Mouse (Mus musculus) intestine, embryonic 15.5 days (tissue): ENCODE data around the gene Ing1. TPM values are rescaled to one million over a fixed set of nuclear protein-coding genes. Genes with fewer than 3 reads are reported as not detected.

ENCODE experiments used
- ATAC-seq: fragments of 200-750 bp; cut with Nextera tagmentation; 2 replicates; pipeline ENCODE4 v1.8.0; 2017; ENCODE audit warnings: moderate TSS enrichment, moderate library complexity
- H3K27ac ChIP-seq: fragments of 300-500 bp; sonication (generic); 2 replicates; pipeline ENCODE4 v1.5.1; 2015; ENCODE audit warnings: mild to moderate bottlenecking, inconsistent platforms
- H3K27me3 ChIP-seq: fragments of 300-500 bp; sonication (generic); replicated peaks from 2 replicates; pipeline ENCODE4 v1.6.1; 2015; ENCODE audit warnings: inconsistent platforms
- H3K36me3 ChIP-seq: fragments of 300-500 bp; sonication (generic); 2 replicates; pipeline ENCODE4 v1.6.1; 2015; ENCODE audit warnings: inconsistent platforms
- H3K4me1 ChIP-seq: fragments of 300-500 bp; sonication (generic); replicated peaks from 2 replicates; pipeline ENCODE4 v1.6.1; 2015; ENCODE audit warnings: inconsistent platforms
- H3K4me2 ChIP-seq: fragments of 300-500 bp; sonication (generic); replicated peaks from 2 replicates; pipeline ENCODE4 v1.6.1; 2015; ENCODE audit warnings: mild to moderate bottlenecking, inconsistent platforms
- H3K4me3 ChIP-seq: fragments of 300-500 bp; sonication (generic); replicated peaks from 2 replicates; pipeline ENCODE4 v1.5.1; 2015; ENCODE audit warnings: inconsistent platforms
- H3K9ac ChIP-seq: fragments of 300-500 bp; sonication (generic); 2 replicates; pipeline ENCODE4 v1.6.1; 2015; ENCODE audit warnings: inconsistent platforms
- H3K9me3 ChIP-seq: fragments of 300-500 bp; sonication (generic); 2 replicates; pipeline ENCODE4 v1.6.1; 2016; ENCODE audit warnings: inconsistent platforms
- WGBS: fragments of 180-500 bp; shearing (Covaris S2); methylation state at CpG from one replicate; pipeline ENCODE4 v1.1.7; 2015; 5-methylcytosine and 5-hydroxymethylcytosine counted together
- polyA plus RNA-seq: library from polyadenylated mRNA; unstranded; fragments of >200 nt; fragmentation: Nextera tagmentation; extraction: Ambion mirVana; gene quantifications from 2 replicates; pipeline ENCODE4 v1.2.1, GENCODE M21; 2015

Ing1 gene
- polyA plus RNA-seq, 1 experiment from 2014 or later: 34.2 TPM

DNA sequence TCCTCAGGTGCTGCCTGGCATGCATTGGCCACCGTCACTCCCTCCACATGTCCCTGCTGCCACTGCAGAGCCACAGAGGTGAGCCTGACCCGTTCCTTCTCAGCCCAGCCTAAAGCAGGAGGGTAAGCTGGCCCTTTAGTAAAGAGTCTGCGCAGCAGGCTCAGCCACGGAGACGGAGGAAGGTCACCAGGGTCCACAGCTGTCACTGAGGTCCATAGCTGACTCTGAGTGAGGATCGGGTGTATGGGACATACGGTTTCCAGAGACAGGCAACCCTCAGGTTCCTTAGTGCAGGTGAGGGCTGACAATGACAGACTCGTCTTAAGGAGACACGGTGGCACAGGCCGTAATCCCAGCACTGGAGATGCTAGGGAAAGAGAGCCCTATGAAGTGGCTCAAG lies 16.6 kb downstream of the Ing1 start:
- Histone ChIP-seq H3K4me1 (peaks cover 12% of the 10 kb centered on the region), H3K9me3 (no peaks in the 10 kb centered on the region), H3K9ac (no peak overlapping the region), H3K27me3 (no peaks in the 10 kb centered on the region), H3K4me3 (no peak overlapping the region), H3K4me2 (no peak overlapping the region), H3K36me3 (peaks cover 2% of the 10 kb centered on the region), H3K27ac (no peak overlapping the region)
- ATAC-seq: no peak
- 89% methylated on average over 10 of the region's 10 CpGs for WGBS

DNA sequence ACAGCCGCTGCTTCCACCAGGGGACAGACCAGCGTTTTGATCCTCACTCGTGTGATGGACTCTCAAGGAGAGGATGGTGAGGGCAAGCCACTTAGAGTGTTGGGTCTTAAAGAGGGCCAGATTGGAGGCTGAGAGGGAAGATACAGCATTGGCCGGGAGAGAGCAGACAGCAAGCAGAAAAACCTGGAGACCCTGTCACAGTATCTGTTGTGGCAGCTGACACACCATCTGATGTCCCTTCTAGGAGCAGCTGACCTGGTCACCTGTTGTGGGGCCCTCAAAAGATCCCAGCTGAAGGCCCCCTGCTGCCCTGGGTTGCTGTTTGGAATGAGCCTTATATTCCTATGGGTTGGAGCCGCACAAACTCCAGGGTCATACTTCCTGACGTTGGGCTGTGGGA lies 17.1 kb downstream of the Ing1 start:
- Histone ChIP-seq H3K9ac (no peak overlapping the region), H3K4me1 (peaks cover 12% of the 10 kb centered on the region), H3K4me3 (no peak overlapping the region), H3K27ac (no peak overlapping the region), H3K27me3 (no peaks in the 10 kb centered on the region), H3K9me3 (no peaks in the 10 kb centered on the region), H3K4me2 (no peak overlapping the region), H3K36me3 (no peaks in the 10 kb centered on the region)
- 76% methylated on average over 6 of the region's 6 CpGs for WGBS
- no peak for ATAC-seq

DNA sequence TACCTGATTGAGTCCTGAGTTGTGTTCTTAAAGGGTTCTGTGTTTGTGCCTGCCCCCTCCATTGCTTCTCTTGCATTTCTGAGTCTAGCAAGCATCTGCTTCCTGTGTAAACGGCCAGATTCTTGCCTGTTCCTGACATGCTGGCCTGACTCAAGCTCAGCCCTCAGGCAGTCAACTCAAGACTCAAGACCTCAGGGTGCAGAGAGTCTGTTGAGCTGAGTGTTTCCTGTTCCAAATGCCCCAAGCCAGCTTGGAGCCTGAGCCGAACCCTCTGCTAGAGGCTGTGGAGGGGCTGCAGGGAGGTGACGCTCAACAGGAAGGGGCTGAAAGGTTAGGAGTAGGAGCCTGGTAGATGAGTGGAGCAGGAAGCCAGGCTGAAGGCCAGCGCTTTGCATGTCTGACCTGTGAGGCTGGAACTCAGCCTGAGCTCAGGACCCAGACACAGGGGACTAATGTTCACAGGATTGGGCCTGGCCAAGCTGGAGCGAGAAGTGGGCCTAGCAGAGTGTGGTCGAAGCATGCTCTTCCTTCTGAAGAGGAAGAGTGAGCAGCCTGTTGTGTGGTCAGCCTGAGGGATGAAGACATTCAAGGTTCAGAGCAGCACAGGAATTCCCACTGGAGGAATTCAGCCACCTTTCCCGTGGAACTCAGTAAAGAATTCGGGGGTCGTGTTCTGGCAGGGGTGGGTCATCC lies 19.7 kb downstream of the Ing1 start:
- WGBS: 56% methylated on average over 9 of the region's 9 CpGs
- Histone ChIP-seq H3K27ac (peak overlapping the region; percentile 23; the same call in 1 of the 2 replicates), H3K4me3 (no peak overlapping the region), H3K4me2 (no peak overlapping the region), H3K27me3 (no peaks in the 10 kb centered on the region), H3K9ac (no peak overlapping the region), H3K36me3 (no peaks in the 10 kb centered on the region), H3K9me3 (no peaks in the 10 kb centered on the region), H3K4me1 (peaks cover 12% of the 10 kb centered on the region)
- 0 out of 2 replicates have a peak, but pooled peaks have one; percentile 43 for ATAC-seq

DNA sequence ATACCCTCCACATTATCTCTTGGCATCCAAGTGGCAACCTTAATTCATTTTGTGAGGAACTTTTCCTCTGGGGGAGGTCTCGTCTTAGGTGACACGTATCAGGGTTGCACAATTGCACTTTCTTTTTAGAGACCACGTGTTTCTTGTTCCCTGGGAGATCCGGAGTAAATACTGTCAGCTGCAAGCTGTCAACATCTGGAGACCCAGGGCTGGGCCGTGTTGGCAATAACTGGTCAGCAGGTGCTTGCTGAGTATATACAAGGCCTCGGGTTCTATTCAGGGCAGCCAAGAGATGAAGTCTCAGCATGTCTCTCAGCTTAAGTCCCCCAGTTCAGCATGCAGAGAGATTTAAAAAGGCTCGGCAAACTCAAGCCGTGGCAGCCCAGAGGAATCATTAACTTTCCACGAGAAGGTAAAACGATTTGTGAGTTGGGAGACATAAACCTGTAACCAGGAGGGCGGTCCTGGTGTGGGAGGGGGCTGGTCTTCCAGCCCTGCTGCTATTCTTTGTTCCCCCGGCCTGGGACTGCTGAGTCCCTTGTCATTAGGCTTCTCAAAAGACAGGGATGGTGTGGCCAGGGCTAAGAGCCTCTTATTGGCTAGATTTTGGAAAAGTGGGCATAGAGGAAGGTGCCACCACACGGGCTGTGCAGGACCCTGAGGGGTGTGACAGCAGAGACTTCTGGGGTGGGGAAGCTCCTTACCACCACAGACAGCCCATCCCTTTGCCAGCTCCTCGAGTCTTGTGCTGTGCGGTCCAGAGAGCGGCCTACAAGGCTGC lies 20.4 kb downstream of the Ing1 start:
- Histone ChIP-seq H3K4me3 (no peak overlapping the region), H3K27me3 (no peaks in the 10 kb centered on the region), H3K36me3 (no peaks in the 10 kb centered on the region), H3K27ac (no peak overlapping the region), H3K9ac (no peak overlapping the region), H3K4me1 (peaks cover 12% of the 10 kb centered on the region), H3K4me2 (no peak overlapping the region), H3K9me3 (no peaks in the 10 kb centered on the region)
- ATAC-seq: peak; percentile 56
- 44% methylated on average over 16 of the region's 16 CpGs for WGBS

- Histone ChIP-seq H3K4me1 (peaks cover 13% of the 10 kb centered on the region), H3K36me3 (no peaks in the 10 kb centered on the region), H3K27me3 (no peaks in the 10 kb centered on the region), H3K4me2 (peak overlapping the region; percentile 52), H3K4me3 (no peak overlapping the region), H3K9me3 (no peaks in the 10 kb centered on the region), H3K9ac (no peak overlapping the region), H3K27ac (peak overlapping the region; percentile 79)
- WGBS: 41% methylated on average over 21 of the region's 21 CpGs
- peak; percentile 74 for ATAC-seq
These were observed 30.4 kb downstream of the Ing1 start for GRCm38 (mm10) chr8:11585513-11586373.

DNA sequence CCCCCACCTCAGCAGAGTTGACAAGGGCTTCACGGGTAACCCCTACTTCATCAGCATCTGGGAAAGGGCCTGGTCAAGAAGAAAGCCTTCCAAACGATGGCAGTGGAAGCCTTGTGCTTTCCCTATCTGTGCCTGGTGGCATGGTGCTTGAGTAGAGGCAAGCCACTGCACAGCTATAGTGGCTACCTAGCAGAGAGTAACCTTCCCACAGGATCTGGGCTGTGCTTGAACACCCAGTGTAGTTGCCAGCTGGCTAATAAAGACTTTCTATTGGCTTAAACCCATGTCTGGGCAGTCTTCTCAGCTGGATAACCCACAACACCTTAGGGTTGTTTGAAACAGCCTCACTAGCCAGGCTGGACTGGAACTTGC lies 31.0 kb downstream of the Ing1 start:
- Histone ChIP-seq H3K4me1 (peaks cover 13% of the 10 kb centered on the region), H3K27ac (peak overlapping the region; percentile 79; the same call in 1 of the 2 replicates), H3K4me2 (no peak overlapping the region), H3K36me3 (no peaks in the 10 kb centered on the region), H3K9me3 (no peaks in the 10 kb centered on the region), H3K4me3 (no peak overlapping the region), H3K27me3 (no peaks in the 10 kb centered on the region), H3K9ac (no peak overlapping the region)
- 0 out of 2 replicates have a peak, but pooled peaks have one; percentile 20 for ATAC-seq
- 32% methylated on average over 2 of the region's 2 CpGs for whole genome bisulfite sequencing

DNA sequence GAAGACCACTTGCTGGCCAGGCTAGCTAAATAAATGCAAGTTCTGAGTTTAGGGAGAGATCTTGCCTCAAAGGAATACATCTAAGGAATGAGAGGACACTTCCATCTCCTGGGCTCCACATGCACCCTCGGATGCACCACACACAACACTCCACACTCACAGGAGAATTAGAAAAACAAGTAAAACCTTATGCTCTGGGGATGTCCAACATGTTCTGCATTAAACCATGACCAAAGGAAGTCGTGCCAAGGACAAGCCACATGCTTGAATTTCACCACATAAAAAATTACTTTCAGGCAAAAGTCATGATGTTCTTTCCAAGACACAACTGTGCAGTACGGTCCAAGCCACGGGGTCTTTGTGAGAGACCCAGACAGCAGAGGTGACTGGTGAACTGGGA lies 36.5 kb downstream of the Ing1 start:
- H3K4me1 ChIP-seq: 0 out of 2 replicates have a peak, but pooled peaks cover 6% of the 10 kb centered on the region
- H3K4me2 ChIP-seq: no peak overlapping the region
- no peaks in the 10 kb centered on the region for H3K36me3 ChIP-seq
- no peaks in the 10 kb centered on the region for H3K27me3 ChIP-seq
- no peak overlapping the region for H3K27ac ChIP-seq
- no peak for ATAC-seq
- no peak overlapping the region for H3K4me3 ChIP-seq
- H3K9ac ChIP-seq: no peak overlapping the region
- no peaks in the 10 kb centered on the region for H3K9me3 ChIP-seq
- 73% methylated on average over 4 of the region's 4 CpGs for WGBS

DNA sequence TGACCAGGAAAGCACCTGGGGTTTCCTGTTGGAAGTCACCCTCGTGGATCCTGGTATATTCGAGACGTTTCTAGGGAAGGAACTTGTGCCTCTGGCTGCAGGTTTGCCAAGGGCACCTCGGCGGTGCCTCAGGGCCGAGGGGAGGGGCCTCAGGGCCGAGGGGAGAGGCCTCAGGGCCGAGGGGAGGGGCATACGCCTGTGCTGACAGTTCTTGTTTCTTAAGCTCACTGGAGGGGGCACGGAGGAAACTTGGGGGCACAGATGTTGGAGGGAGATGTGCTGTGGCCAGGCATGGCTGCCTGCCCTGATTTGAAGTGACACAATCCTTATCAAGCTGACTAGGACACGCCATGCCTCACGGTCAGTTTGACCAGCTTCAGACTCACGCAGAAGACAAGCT lies 36.9 kb downstream of the Ing1 start:
- no peak overlapping the region for H3K9ac ChIP-seq
- no peaks in the 10 kb centered on the region for H3K27me3 ChIP-seq
- H3K4me1 ChIP-seq: 0 out of 2 replicates have a peak, but pooled peaks cover 6% of the 10 kb centered on the region
- no peak overlapping the region for H3K4me3 ChIP-seq
- no peaks in the 10 kb centered on the region for H3K36me3 ChIP-seq
- 0 out of 2 replicates have a peak, but pooled peaks have one; percentile 34 for ATAC-seq
- no peak overlapping the region for H3K4me2 ChIP-seq
- H3K9me3 ChIP-seq: no peaks in the 10 kb centered on the region
- 39% methylated on average over 13 of the region's 13 CpGs for WGBS
- H3K27ac ChIP-seq: no peak overlapping the region

DNA sequence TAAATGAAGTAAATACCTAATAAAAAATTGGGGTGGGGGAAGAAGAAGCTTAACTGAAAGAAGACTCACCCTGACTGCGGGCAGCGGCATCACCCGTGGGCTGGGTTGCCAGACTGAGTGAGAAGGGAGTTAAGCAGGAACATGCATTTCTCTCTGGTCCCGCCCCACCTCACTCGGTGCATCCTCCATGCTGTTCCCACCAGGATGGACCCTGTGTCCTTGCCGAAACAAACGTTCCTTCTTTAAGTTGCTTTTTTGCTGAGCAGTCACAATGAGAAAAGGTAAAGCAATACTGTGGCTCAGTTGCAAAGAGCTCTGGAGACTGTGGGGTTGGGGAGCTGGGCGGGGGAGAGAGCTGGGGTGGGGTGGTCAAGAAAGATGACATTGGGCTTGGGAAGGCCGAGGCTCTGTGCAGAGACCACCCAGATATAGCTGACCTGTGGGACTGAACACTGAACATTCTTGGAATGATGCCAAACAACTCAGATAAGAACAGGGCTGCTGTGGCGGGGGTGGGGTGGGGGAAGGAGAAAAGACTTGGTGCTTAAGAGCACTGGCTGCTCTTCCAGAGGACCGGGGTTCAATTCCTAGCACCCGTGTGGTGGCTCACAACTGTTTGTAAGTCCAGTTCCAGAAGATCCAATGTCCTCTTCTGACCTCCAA lies 38.0 kb downstream of the Ing1 start:
- H3K27me3 ChIP-seq: no peaks in the 10 kb centered on the region
- H3K9me3 ChIP-seq: no peaks in the 10 kb centered on the region
- peak; percentile 39; the same call in 1 of the 2 replicates for ATAC-seq
- no peak overlapping the region for H3K9ac ChIP-seq
- H3K4me3 ChIP-seq: no peak overlapping the region
- H3K36me3 ChIP-seq: no peaks in the 10 kb centered on the region
- 57% methylated on average over 12 of the region's 12 CpGs for WGBS
- no peak overlapping the region for H3K27ac ChIP-seq
- 0 out of 2 replicates have a peak, but pooled peaks cover 6% of the 10 kb centered on the region for H3K4me1 ChIP-seq
- no peak overlapping the region for H3K4me2 ChIP-seq

DNA sequence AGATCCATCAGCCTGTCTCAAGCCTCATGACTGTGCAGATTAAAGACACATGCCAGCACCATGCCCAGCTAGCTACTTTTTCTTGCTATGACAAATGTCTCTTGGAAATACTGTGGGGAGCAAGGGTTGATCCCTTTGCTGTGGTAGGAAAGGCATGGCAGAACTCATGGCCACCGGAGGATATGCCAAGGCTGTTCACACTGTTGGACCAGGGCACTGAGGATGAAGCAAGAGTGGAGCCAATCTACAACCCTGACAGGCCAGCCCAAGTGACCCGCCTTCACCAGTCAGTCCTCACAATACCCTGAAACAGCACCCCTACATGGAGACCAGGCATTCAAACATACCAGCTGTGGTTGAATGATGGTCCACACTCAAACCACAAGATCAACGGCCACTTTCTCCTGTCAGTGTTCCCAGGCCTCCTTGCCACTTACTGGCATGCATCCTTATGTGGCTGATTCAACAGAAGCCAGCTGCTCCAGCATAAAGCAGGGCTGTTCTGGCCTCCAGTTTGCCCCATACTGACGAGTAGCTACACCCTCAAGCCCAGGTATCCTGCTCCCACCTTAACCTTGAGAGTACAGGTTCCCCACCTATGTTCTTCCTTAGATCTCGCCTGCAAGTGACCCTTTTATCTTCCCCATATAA lies 45.1 kb downstream of the Ing1 start:
- Histone ChIP-seq H3K4me3 (no peak overlapping the region), H3K9ac (no peak overlapping the region), H3K27ac (no peak overlapping the region), H3K36me3 (no peaks in the 10 kb centered on the region), H3K27me3 (no peaks in the 10 kb centered on the region), H3K4me2 (no peak overlapping the region), H3K4me1 (no peaks in the 10 kb centered on the region), H3K9me3 (no peaks in the 10 kb centered on the region)
- 84% methylated on average over 5 of the region's 5 CpGs for WGBS
- ATAC-seq: no peak

DNA sequence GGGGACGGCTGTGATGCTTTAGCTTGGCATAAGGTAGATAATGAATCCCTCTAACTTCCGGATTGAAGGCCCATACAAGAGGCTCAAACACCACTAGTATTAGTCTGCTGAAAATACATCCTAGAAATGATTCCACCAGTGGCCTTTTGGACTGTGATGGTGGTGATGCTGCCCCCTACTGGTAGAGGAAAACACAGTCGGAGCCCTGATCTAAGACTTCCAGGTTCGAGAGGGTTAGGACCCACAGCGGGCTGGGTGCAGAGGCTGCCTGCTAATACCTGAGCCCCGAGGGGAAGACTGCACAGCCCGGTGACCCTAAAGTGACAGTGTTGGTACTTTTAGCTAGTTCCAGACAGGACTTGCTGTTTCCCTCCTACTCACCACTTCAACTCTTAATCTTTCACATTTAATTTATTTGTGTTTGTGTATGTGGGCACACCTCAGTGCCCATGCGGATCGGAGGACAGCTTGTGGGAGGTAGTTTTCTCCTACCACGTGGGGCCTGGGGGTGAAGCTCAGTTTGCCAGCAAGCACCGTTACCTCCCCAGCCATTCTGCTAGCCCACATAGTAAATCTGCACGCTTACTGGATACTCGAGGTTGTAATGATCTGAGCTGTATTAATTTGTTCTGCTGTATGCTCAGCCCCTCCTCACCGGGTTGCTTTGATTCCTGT lies 46.8 kb downstream of the Ing1 start:
- no peaks in the 10 kb centered on the region for H3K4me1 ChIP-seq
- H3K4me2 ChIP-seq: 0 out of 2 replicates have a peak overlapping the region, but pooled peaks have one; percentile 3
- ATAC-seq: peak; percentile 67
- H3K27ac ChIP-seq: no peak overlapping the region
- H3K4me3 ChIP-seq: no peak overlapping the region
- H3K9me3 ChIP-seq: no peaks in the 10 kb centered on the region
- WGBS: 34% methylated on average over 14 of the region's 14 CpGs
- no peaks in the 10 kb centered on the region for H3K27me3 ChIP-seq
- no peaks in the 10 kb centered on the region for H3K36me3 ChIP-seq
- no peak overlapping the region for H3K9ac ChIP-seq
